Mouse (Mus musculus) layer of hippocampus, adult 11-12 months (tissue): ENCODE results near the gene Akap13.
A peak's percentile ranks its signal among the peaks of the same experiment; 100 is the strongest.

Source experiments
- DNase-seq: peaks from one replicate; pipeline ENCODE4 v3.0.0; 2022; ENCODE audit warnings: low spot score

Gene Akap13

GRCm38 (mm10) chr7:75639541-75639940 lies 184.2 kb downstream of the Akap13 start:
- peak; percentile 77 for DNase-seq

GRCm38 (mm10) chr7:75640074-75640473 lies 184.7 kb downstream of the Akap13 start:
- no peak for DNase-seq

GRCm38 (mm10) chr7:75640671-75641070 lies 185.3 kb downstream of the Akap13 start:
- no peak for DNase-seq

- DNase-seq: no peak
These were observed 186.3 kb downstream of the Akap13 start for GRCm38 (mm10) chr7:75641415-75642177.

GRCm38 (mm10) chr7:75642178-75642777 lies 186.9 kb downstream of the Akap13 start:
- no peak for DNase-seq

GRCm38 (mm10) chr7:75642846-75643563 lies 187.7 kb downstream of the Akap13 start:
- DNase-seq: no peak

GRCm38 (mm10) chr7:75643986-75644385 lies 188.7 kb downstream of the Akap13 start:
- no peak for DNase-seq

GRCm38 (mm10) chr7:75644585-75644984 lies 189.3 kb downstream of the Akap13 start:
- no peak for DNase-seq

- DNase-seq: no peak
These were observed 190.0 kb downstream of the Akap13 start for GRCm38 (mm10) chr7:75645156-75645933.

- DNase-seq: no peak
These were observed 192.7 kb downstream of the Akap13 start for GRCm38 (mm10) chr7:75648051-75648450.

- no peak for DNase-seq
These were observed 193.6 kb downstream of the Akap13 start for GRCm38 (mm10) chr7:75648961-75649360.

GRCm38 (mm10) chr7:75649966-75650365 lies 194.6 kb downstream of the Akap13 start:
- no peak for DNase-seq

GRCm38 (mm10) chr7:75653684-75654317 lies 198.5 kb downstream of the Akap13 start:
- no peak for DNase-seq

- no peak for DNase-seq
These were observed 200.1 kb downstream of the Akap13 start for GRCm38 (mm10) chr7:75655180-75656074.

GRCm38 (mm10) chr7:75656297-75656852 lies 201.0 kb downstream of the Akap13 start:
- no peak for DNase-seq

- no peak for DNase-seq
These were observed 201.6 kb downstream of the Akap13 start for GRCm38 (mm10) chr7:75656896-75657295.

- DNase-seq: no peak
These were observed 209.1 kb downstream of the Akap13 start for GRCm38 (mm10) chr7:75664455-75664854.

- DNase-seq: no peak
These were observed 211.6 kb downstream of the Akap13 start for GRCm38 (mm10) chr7:75666982-75667381.

- DNase-seq: no peak
These were observed 212.2 kb downstream of the Akap13 start for GRCm38 (mm10) chr7:75667531-75667930.

GRCm38 (mm10) chr7:75668396-75668795 lies 213.1 kb downstream of the Akap13 start:
- DNase-seq: no peak
